Mouse (Mus musculus) heart, embryonic 16.5 days (tissue): ENCODE measurements around the gene Ak9. TPM values are rescaled to one million over a fixed set of nuclear protein-coding genes. Genes with fewer than 3 reads are reported as not detected.
"Not testable (repeated sequence)": the region's sequence is repeated elsewhere in the genome, so short reads cannot be mapped to it uniquely, and the experiment has no call there.

ENCODE experiments used
- ATAC-seq: fragments of 200-750 bp; cut with Nextera tagmentation; replicated peaks from 2 replicates; pipeline ENCODE4 v1.8.0; 2017; ENCODE audit warnings: moderate number of reproducible peaks; ENCODE audit not compliant: insufficient read depth, low FRiP score; ENCODE audit errors: extremely low read depth
- H3K27ac ChIP-seq: fragments of 300-500 bp; sonication (generic); 2 replicates; pipeline ENCODE4 v1.5.1; 2014; ENCODE audit warnings: mild to moderate bottlenecking, low read length, control low read depth, moderate library complexity
- H3K27me3 ChIP-seq: fragments of 300-500 bp; sonication (generic); 2 replicates; pipeline ENCODE4 v1.6.1; 2014; ENCODE audit warnings: low read length, mixed read lengths; ENCODE audit not compliant: control insufficient read depth, insufficient read depth
- H3K36me3 ChIP-seq: fragments of 300-500 bp; sonication (generic); 2 replicates; pipeline ENCODE4 v1.6.1; 2014; ENCODE audit not compliant: control insufficient read depth, insufficient read depth
- H3K4me1 ChIP-seq: fragments of 300-500 bp; sonication (generic); 2 replicates; pipeline ENCODE4 v1.6.1; 2014; ENCODE audit warnings: low read length, mixed read lengths; ENCODE audit not compliant: control insufficient read depth, insufficient read depth
- H3K4me2 ChIP-seq: fragments of 300-500 bp; sonication (generic); 2 replicates; pipeline ENCODE4 v1.6.1; 2014; ENCODE audit warnings: low read depth, mild to moderate bottlenecking, control low read depth, low read length
- H3K4me3 ChIP-seq: fragments of 300-500 bp; sonication (generic); 2 replicates; pipeline ENCODE4 v1.5.1; 2014; ENCODE audit warnings: mild to moderate bottlenecking, control low read depth, low read length
- H3K9ac ChIP-seq: fragments of 300-500 bp; sonication (generic); 2 replicates; pipeline ENCODE4 v1.6.1; 2014; ENCODE audit warnings: low read length, control low read depth
- H3K9me3 ChIP-seq: fragments of 300-500 bp; sonication (generic); replicated peaks from 2 replicates; pipeline ENCODE4 v1.6.1; 2016; ENCODE audit warnings: low read length; ENCODE audit not compliant: control insufficient read depth
- WGBS: fragments of 180-500 bp; shearing (Covaris S2); extraction: QIAGEN DNeasy Blood & Tissue Kit; methylation state at CpG from one replicate; pipeline ENCODE4 v1.1.7; 2014; 5-methylcytosine and 5-hydroxymethylcytosine counted together
- polyA plus RNA-seq: library from polyadenylated mRNA; unstranded; fragments of >200 nt; fragmentation: Nextera tagmentation; extraction: Ambion mirVana; gene quantifications from 2 replicates; pipeline ENCODE4 v1.2.1, GENCODE M21; 2015

Gene Ak9
- polyA plus RNA-seq, 1 experiment from 2014 or later, result 0.26 TPM

GRCm38 (mm10) chr10:41393555-41393954, 89.8 kb downstream of the Ak9 start:
- H3K4me1 ChIP-seq, result no peaks in the 10 kb centered on the region; the same call in 1 of the 2 replicates
- 55% methylated on average over 2 of the region's 2 CpGs for WGBS

GRCm38 (mm10) chr10:41401097-41401496, 97.3 kb downstream of the Ak9 start:
- WGBS, result 90% methylated on average over 3 of the region's 3 CpGs
- no peaks in the 10 kb centered on the region for H3K9me3 ChIP-seq
- H3K4me3 ChIP-seq, result no peak overlapping the region
- H3K4me2 ChIP-seq, result no peak overlapping the region
- no peak for ATAC-seq
- H3K27ac ChIP-seq, result no peak overlapping the region
- no peaks in the 10 kb centered on the region for H3K4me1 ChIP-seq
- H3K27me3 ChIP-seq, result no peaks in the 10 kb centered on the region
- H3K9ac ChIP-seq, result no peak overlapping the region
- no peaks in the 10 kb centered on the region for H3K36me3 ChIP-seq

More at GRCm38 (mm10) chr10:41393555-41393954, 89.8 kb downstream of the Ak9 start:
- ATAC-seq, result no peak
- H3K36me3 ChIP-seq, result no peaks in the 10 kb centered on the region
- no peaks in the 10 kb centered on the region for H3K9me3 ChIP-seq
- H3K27ac ChIP-seq, result no peak overlapping the region
- H3K4me3 ChIP-seq, result no peak overlapping the region
- no peak overlapping the region for H3K9ac ChIP-seq
- no peaks in the 10 kb centered on the region for H3K27me3 ChIP-seq
- no peak overlapping the region for H3K4me2 ChIP-seq

GRCm38 (mm10) chr10:41403364-41403763, 99.6 kb downstream of the Ak9 start:
- Histone ChIP-seq H3K36me3 (no peaks in the 10 kb centered on the region), H3K4me2 (no peak overlapping the region), H3K27me3 (no peaks in the 10 kb centered on the region), H3K4me1 (no peaks in the 10 kb centered on the region), H3K9me3 (no peaks in the 10 kb centered on the region), H3K9ac (no peak overlapping the region), H3K4me3 (no peak overlapping the region), H3K27ac (no peak overlapping the region)
- ATAC-seq, result no peak
- WGBS, result 23% methylated on average over 2 of the region's 2 CpGs

- H3K9me3 ChIP-seq, result no peaks in the 10 kb centered on the region
- no peak overlapping the region for H3K9ac ChIP-seq
- ATAC-seq, result no peak
- H3K36me3 ChIP-seq, result no peaks in the 10 kb centered on the region
- H3K4me3 ChIP-seq, result no peak overlapping the region
- WGBS, result 28% methylated on average over 3 of the region's 3 CpGs
- H3K4me1 ChIP-seq, result no peaks in the 10 kb centered on the region
- H3K4me2 ChIP-seq, result no peak overlapping the region
- H3K27me3 ChIP-seq, result no peaks in the 10 kb centered on the region
- H3K27ac ChIP-seq, result no peak overlapping the region
Measured at GRCm38 (mm10) chr10:41403893-41404612, 100.3 kb downstream of the Ak9 start.

- H3K27me3 ChIP-seq, H3K4me2 ChIP-seq, H3K4me3 ChIP-seq, ATAC-seq, H3K27ac ChIP-seq, H3K9ac ChIP-seq, H3K4me1 ChIP-seq, H3K36me3 ChIP-seq: not testable (repeated sequence)
- H3K9me3 ChIP-seq, result peaks cover 10% of the 10 kb centered on the region
- 89% methylated on average over 4 of the region's 4 CpGs for WGBS
Measured at GRCm38 (mm10) chr10:41410176-41410575, 106.4 kb downstream of the Ak9 start.

GRCm38 (mm10) chr10:41410821-41411220, 107.0 kb downstream of the Ak9 start:
- not testable (repeated sequence) for ATAC-seq

GRCm38 (mm10) chr10:41413471-41413870, 109.7 kb downstream of the Ak9 start:
- ATAC-seq, H3K4me1 ChIP-seq, H3K4me3 ChIP-seq, H3K27ac ChIP-seq, H3K4me2 ChIP-seq, H3K9ac ChIP-seq, H3K36me3 ChIP-seq, H3K27me3 ChIP-seq: not testable (repeated sequence)
- H3K9me3 ChIP-seq, result peaks cover 20% of the 10 kb centered on the region
- WGBS, result 70% methylated on average over 1 of the region's 1 CpGs

More at GRCm38 (mm10) chr10:41410821-41411220, 107.0 kb downstream of the Ak9 start:
- not testable (repeated sequence) for H3K9ac ChIP-seq, H3K27me3 ChIP-seq, H3K27ac ChIP-seq, H3K4me1 ChIP-seq, H3K4me3 ChIP-seq, H3K4me2 ChIP-seq, H3K36me3 ChIP-seq
- WGBS, result 93% methylated on average over 1 of the region's 1 CpGs
- H3K9me3 ChIP-seq, result peaks cover 16% of the 10 kb centered on the region

GRCm38 (mm10) chr10:41415368-41415767, 111.6 kb downstream of the Ak9 start:
- not testable (repeated sequence) for H3K4me1 ChIP-seq, H3K27ac ChIP-seq, H3K27me3 ChIP-seq, ATAC-seq, H3K9ac ChIP-seq, H3K36me3 ChIP-seq, H3K4me2 ChIP-seq, H3K4me3 ChIP-seq
- peaks cover 15% of the 10 kb centered on the region for H3K9me3 ChIP-seq
- WGBS, result 84% methylated on average over 2 of the region's 2 CpGs

GRCm38 (mm10) chr10:41420496-41421200, 116.9 kb downstream of the Ak9 start:
- WGBS, result 45% methylated on average over 9 of the region's 9 CpGs
- no peak overlapping the region for H3K4me3 ChIP-seq
- no peak for ATAC-seq
- no peak overlapping the region for H3K27ac ChIP-seq
- peaks cover 7% of the 10 kb centered on the region for H3K4me1 ChIP-seq
- no peaks in the 10 kb centered on the region for H3K36me3 ChIP-seq
- H3K9ac ChIP-seq, result no peak overlapping the region
- peaks cover 5% of the 10 kb centered on the region for H3K9me3 ChIP-seq
- H3K27me3 ChIP-seq, result 0 out of 2 replicates have a peak, but pooled peaks cover 2% of the 10 kb centered on the region
- no peak overlapping the region for H3K4me2 ChIP-seq
